Mouse (Mus musculus) forebrain, embryonic 15.5 days (tissue): ENCODE data around the gene Rdm1. TPM values are rescaled to one million over a fixed set of nuclear protein-coding genes. Genes with fewer than 3 reads are reported as not detected.
"Not testable (repeated sequence)": the region's sequence is repeated elsewhere in the genome, so short reads cannot be mapped to it uniquely, and the experiment has no call there.

Experiments
- ATAC-seq: fragments of 200-750 bp; cut with Nextera tagmentation; replicated peaks from 2 replicates; pipeline ENCODE4 v1.8.0; 2017; ENCODE audit warnings: mild to moderate bottlenecking, moderate TSS enrichment, moderate library complexity
- H3K27ac ChIP-seq: fragments of 300-500 bp; sonication (generic); replicated peaks from 2 replicates; pipeline ENCODE4 v1.5.1; 2015; ENCODE audit warnings: mild to moderate bottlenecking, inconsistent platforms
- H3K27me3 ChIP-seq: fragments of 300-500 bp; sonication (generic); 2 replicates; pipeline ENCODE4 v1.6.1; 2015; ENCODE audit warnings: inconsistent platforms
- H3K36me3 ChIP-seq: fragments of 300-500 bp; sonication (generic); 2 replicates; pipeline ENCODE4 v1.6.1; 2015; ENCODE audit warnings: mild to moderate bottlenecking, inconsistent platforms
- H3K4me1 ChIP-seq: fragments of 300-500 bp; sonication (generic); 2 replicates; pipeline ENCODE4 v1.6.1; 2015; ENCODE audit warnings: inconsistent platforms
- H3K4me2 ChIP-seq: fragments of 300-500 bp; sonication (generic); replicated peaks from 2 replicates; pipeline ENCODE4 v1.6.1; 2015; ENCODE audit warnings: mild to moderate bottlenecking, inconsistent platforms
- H3K4me3 ChIP-seq: fragments of 300-500 bp; sonication (generic); 2 replicates; pipeline ENCODE4 v1.5.1; 2015; ENCODE audit warnings: mild to moderate bottlenecking, inconsistent platforms
- H3K9ac ChIP-seq: fragments of 300-500 bp; sonication (generic); replicated peaks from 2 replicates; pipeline ENCODE4 v1.6.1; 2015; ENCODE audit warnings: mild to moderate bottlenecking, inconsistent platforms
- H3K9me3 ChIP-seq: fragments of 300-500 bp; sonication (generic); 2 replicates; pipeline ENCODE4 v1.6.1; 2016; ENCODE audit warnings: inconsistent platforms
- WGBS: fragments of 180-500 bp; shearing (Covaris S2); methylation state at CpG from one replicate; pipeline ENCODE4 v1.1.7; 2015; ENCODE audit warnings: mixed read lengths; 5-methylcytosine and 5-hydroxymethylcytosine counted together
- polyA plus RNA-seq: library from polyadenylated mRNA; unstranded; fragments of >200 nt; fragmentation: Nextera tagmentation; extraction: Ambion mirVana; gene quantifications from 2 replicates; pipeline ENCODE4 v1.2.1, GENCODE M21; 2015

Gene Rdm1
- polyA plus RNA-seq, 1 experiment from 2014 or later: 31.0 TPM

- H3K4me2 ChIP-seq: no peak overlapping the region
- no peak for ATAC-seq
- H3K9ac ChIP-seq: no peak overlapping the region
- no peak overlapping the region for H3K4me3 ChIP-seq
- no peaks in the 10 kb centered on the region for H3K9me3 ChIP-seq
- H3K27ac ChIP-seq: no peak overlapping the region
- H3K4me1 ChIP-seq: peaks cover 5% of the 10 kb centered on the region
- no peaks in the 10 kb centered on the region for H3K36me3 ChIP-seq
- H3K27me3 ChIP-seq: no peaks in the 10 kb centered on the region
- WGBS: 12% methylated on average over 3 of the region's 3 CpGs
These were observed 24.5 kb upstream of the Rdm1 start for GRCm38 (mm10) chr11:101602491-101602890.

DNA sequence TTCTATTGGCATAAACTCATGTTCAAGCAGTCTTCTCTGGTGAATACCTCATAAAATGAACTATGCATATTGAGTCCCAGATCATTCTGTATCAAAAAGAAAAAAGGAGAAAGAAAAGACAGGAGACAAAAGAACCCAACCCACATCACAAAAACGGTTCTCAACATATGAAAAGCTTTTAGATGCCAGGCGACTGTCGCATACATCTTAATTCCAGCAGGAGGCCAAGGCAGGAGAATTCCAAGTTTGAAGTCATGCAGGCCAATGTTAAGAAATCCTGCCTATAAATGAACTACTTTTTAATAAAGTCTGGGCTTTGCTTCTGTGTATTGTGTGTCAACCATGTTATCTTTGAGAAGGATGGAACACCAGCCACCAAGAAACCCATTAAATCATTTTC, 22.9 kb upstream of the Rdm1 start:
- H3K9ac ChIP-seq: peak overlapping the region; percentile 54

GRCm38 (mm10) chr11:101604531-101605453, 22.2 kb upstream of the Rdm1 start:
- Histone ChIP-seq H3K4me3 (peak overlapping the region; percentile 43), H3K4me2 (peak overlapping the region; percentile 56), H3K27ac (peak overlapping the region; percentile 80), H3K9ac (peak overlapping the region; percentile 54)
- not testable (repeated sequence) for H3K9me3 ChIP-seq, H3K27me3 ChIP-seq, H3K4me1 ChIP-seq, H3K36me3 ChIP-seq
- 2% methylated on average over 30 of the region's 30 CpGs for WGBS
- peak; percentile 93 for ATAC-seq

More for the DNA sequence above, 22.9 kb upstream of the Rdm1 start:
- Histone ChIP-seq H3K4me3 (peak overlapping the region; percentile 43), H3K27me3 (no peaks in the 10 kb centered on the region), H3K9me3 (no peaks in the 10 kb centered on the region), H3K36me3 (no peaks in the 10 kb centered on the region), H3K4me1 (peaks cover 5% of the 10 kb centered on the region), H3K27ac (peak overlapping the region; percentile 80), H3K4me2 (peak overlapping the region; percentile 56)
- 2% methylated on average over 3 of the region's 3 CpGs for WGBS
- no peak for ATAC-seq

DNA sequence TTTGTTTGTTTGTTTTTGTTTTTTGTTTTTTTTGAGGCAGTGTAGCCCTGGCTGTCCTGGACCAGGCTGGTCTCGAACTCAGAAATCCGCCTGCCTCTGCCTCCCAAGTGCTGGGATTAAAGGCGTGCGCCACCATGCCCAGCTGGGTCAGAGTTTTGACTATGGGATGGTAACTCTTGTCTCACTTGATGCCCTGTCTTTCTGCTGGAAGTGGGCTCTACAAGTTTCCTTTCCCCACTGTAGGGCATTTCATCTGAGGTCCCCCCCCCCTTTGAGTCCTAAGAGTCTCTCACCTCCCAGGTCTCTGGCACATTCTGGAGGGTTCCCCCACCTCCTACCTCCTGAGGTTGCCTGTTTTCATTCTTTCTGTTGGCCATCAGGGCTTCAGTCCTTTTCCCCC, 19.9 kb upstream of the Rdm1 start:
- WGBS: 91% methylated on average over 4 of the region's 4 CpGs
- not testable (repeated sequence) for H3K27ac ChIP-seq, H3K36me3 ChIP-seq, H3K4me1 ChIP-seq, H3K9me3 ChIP-seq, H3K9ac ChIP-seq, H3K27me3 ChIP-seq, H3K4me3 ChIP-seq, H3K4me2 ChIP-seq, ATAC-seq

DNA sequence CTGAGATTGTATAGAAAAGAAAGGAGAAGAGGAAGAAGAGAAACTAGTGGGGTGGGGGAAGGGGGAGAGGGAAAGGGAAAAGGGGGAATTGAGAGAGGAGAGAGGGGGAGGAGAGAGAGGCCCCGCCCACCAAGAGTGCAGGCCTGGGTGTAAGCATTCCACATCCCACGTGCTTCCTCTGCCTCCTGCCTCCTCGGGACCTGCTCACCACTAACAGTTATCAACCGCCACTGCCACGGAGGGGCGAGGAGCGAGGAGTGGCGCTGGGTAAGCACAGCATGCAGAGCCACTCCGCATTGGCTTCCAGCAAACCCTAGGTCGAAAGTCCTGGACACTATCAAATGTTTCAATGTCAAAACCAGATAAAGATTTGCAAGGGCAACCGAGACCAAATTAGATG, 16.6 kb upstream of the Rdm1 start:
- no peak overlapping the region for H3K9ac ChIP-seq
- ATAC-seq: no peak
- H3K27me3 ChIP-seq: no peaks in the 10 kb centered on the region
- H3K27ac ChIP-seq: no peak overlapping the region
- H3K36me3 ChIP-seq: no peaks in the 10 kb centered on the region
- WGBS: 44% methylated on average over 11 of the region's 11 CpGs
- H3K9me3 ChIP-seq: no peaks in the 10 kb centered on the region
- peaks cover 12% of the 10 kb centered on the region for H3K4me1 ChIP-seq
- no peak overlapping the region for H3K4me2 ChIP-seq
- H3K4me3 ChIP-seq: no peak overlapping the region

- H3K4me3 ChIP-seq: no peak overlapping the region
- H3K27ac ChIP-seq: no peak overlapping the region
- no peaks in the 10 kb centered on the region for H3K36me3 ChIP-seq
- no peaks in the 10 kb centered on the region for H3K27me3 ChIP-seq
- no peak for ATAC-seq
- H3K4me1 ChIP-seq: peaks cover 37% of the 10 kb centered on the region
- H3K4me2 ChIP-seq: no peak overlapping the region
- no peak overlapping the region for H3K9ac ChIP-seq
- 77% methylated on average over 6 of the region's 6 CpGs for WGBS
- no peaks in the 10 kb centered on the region for H3K9me3 ChIP-seq
These were observed 13.4 kb upstream of the Rdm1 start for GRCm38 (mm10) chr11:101613596-101613995.

DNA sequence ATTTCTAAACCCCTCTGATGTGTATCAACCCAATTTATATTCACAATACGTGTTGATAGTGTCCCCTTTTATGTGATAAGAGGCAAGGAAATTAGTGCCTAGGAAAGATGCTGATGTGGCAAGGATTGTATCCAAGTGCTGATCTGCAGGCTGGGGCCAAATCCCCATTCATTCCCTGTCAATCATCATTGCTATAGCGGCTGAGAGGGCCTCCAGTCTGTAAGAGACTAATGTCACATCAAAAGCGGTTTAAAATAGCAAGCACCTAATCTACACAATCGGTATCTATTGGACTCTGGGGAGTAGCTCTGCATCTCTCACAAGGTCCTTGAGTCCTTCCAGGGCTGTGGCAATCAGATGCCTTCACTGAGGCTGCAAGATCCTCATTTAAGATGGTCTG, 12.9 kb upstream of the Rdm1 start:
- Histone ChIP-seq H3K9ac (no peak overlapping the region), H3K9me3 (no peaks in the 10 kb centered on the region), H3K36me3 (no peaks in the 10 kb centered on the region), H3K4me3 (no peak overlapping the region), H3K27me3 (no peaks in the 10 kb centered on the region), H3K4me1 (peaks cover 38% of the 10 kb centered on the region), H3K27ac (0 out of 2 replicates have a peak overlapping the region, but pooled peaks have one; percentile 30), H3K4me2 (no peak overlapping the region)
- WGBS: 21% methylated on average over 4 of the region's 4 CpGs
- no peak for ATAC-seq

DNA sequence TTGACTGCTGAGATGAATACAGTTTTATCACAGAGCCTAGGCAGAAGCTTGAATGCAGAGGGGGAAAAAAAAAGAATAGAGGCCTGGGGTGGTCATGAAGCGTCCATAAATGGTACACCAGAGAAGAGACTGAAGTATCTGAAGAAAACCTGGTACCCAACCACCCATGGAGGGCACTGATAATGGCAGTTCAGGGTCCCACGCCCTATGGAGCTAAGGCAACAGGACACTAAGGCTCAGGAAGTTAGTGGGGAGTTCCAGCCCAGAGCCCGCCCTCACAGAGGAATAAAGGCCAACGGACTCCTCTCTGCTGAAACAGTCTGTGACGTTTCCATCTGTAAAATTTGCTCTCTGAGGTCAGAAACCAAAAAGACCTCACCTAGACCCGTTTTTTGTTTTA, 11.6 kb upstream of the Rdm1 start:
- Histone ChIP-seq H3K4me3 (no peak overlapping the region), H3K9ac (no peak overlapping the region), H3K9me3 (no peaks in the 10 kb centered on the region), H3K27ac (no peak overlapping the region), H3K36me3 (no peaks in the 10 kb centered on the region), H3K27me3 (no peaks in the 10 kb centered on the region), H3K4me2 (no peak overlapping the region), H3K4me1 (peaks cover 38% of the 10 kb centered on the region)
- WGBS: 84% methylated on average over 6 of the region's 6 CpGs
- ATAC-seq: no peak

DNA sequence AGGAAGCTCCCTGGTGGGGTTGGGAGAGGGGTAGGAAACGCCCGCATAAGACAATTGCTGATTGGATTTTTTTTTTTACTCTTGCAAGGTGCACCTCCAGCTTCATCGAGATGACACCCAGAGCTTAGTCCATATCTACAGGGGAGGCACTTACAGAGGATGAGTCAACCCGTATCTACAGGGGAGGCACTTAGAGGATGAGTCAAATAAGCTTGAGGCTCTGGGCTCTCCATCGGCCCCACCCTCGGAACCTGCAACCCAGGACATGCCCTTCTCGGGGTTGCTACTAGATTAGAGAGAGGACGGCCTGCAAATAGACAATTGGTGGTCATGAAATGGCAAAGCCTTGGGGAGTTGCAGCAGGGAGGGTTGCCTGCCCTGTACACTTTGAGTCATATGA, 10.9 kb upstream of the Rdm1 start:
- H3K27ac ChIP-seq: peak overlapping the region; percentile 77; the same call in 1 of the 2 replicates
- no peak overlapping the region for H3K9ac ChIP-seq

DNA sequence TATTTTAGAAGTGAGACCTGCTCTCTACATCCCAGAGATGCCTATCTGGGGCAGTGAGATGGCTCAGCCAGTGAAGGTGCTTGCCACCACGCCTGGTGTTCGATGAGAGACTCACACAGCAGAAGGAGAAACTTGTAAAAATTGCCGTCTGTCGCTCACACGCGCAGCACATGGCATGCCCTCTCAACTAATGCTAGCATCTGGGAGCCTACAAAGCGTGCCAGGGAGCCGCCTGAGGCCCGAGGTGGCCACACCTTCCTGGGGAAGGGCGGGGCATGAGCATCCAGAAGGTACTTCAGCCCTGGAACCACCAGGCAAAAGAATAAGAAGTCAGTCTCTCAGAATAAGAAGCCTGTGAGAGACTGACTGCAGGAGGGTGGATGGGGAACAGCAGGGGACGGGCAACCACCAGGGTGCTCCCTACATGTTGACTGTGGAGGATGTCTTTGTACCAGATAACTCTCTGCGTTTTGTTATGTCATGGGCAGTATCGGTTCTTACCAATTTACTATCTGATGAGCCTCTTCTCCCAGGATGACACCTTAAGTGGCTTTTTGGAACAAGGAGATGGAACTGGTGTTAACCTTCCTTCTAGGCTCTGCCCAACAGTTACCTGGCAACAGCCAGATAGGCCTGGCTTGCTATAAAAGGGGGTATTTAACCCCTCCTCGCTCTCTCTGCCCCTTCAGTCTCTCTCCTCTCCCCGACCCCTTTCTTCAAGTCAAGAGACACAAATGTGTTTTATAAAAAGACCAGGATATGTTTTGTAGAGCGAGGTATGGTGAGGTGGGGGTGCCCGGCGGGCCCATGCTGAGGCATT, 9.8 kb upstream of the Rdm1 start:
- H3K27ac ChIP-seq: peak overlapping the region; percentile 77
- 13% methylated on average over 18 of the region's 18 CpGs for WGBS
- H3K27me3 ChIP-seq: no peaks in the 10 kb centered on the region
- H3K4me3 ChIP-seq: no peak overlapping the region
- H3K9me3 ChIP-seq: no peaks in the 10 kb centered on the region
- no peak overlapping the region for H3K9ac ChIP-seq
- peak overlapping the region; percentile 34 for H3K4me2 ChIP-seq
- peaks cover 38% of the 10 kb centered on the region for H3K4me1 ChIP-seq
- H3K36me3 ChIP-seq: no peaks in the 10 kb centered on the region
- peak; percentile 64 for ATAC-seq

More for the DNA sequence above, 10.9 kb upstream of the Rdm1 start:
- no peak overlapping the region for H3K4me3 ChIP-seq
- peaks cover 38% of the 10 kb centered on the region for H3K4me1 ChIP-seq
- H3K36me3 ChIP-seq: no peaks in the 10 kb centered on the region
- H3K27me3 ChIP-seq: no peaks in the 10 kb centered on the region
- H3K4me2 ChIP-seq: no peak overlapping the region
- H3K9me3 ChIP-seq: no peaks in the 10 kb centered on the region
- ATAC-seq: no peak
- 93% methylated on average over 8 of the region's 8 CpGs for whole genome bisulfite sequencing

DNA sequence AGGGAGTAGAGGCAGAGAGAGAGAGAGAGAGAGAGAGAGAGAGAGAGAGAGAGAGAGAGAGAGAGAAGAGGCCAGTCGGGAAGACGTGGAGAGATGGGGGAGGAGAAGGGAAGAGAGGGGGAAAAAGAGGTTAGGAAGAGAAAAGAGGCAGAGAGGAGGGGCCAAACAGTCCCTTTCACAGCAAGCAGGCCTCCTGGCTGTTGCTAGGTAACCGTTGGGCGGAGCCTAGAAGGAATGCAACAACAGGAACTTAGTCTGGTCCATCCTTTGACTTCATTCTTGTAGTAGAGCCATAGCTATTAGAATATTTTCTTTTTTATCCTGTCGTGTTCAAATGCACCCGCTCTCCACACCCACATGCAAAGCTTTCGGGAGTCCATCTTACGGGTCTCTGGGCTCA, 9.1 kb upstream of the Rdm1 start:
- WGBS: 2% methylated on average over 7 of the region's 8 CpGs
- Histone ChIP-seq H3K36me3 (no peaks in the 10 kb centered on the region), H3K4me3 (peak overlapping the region; percentile 7; the same call in 1 of the 2 replicates), H3K4me1 (peaks cover 38% of the 10 kb centered on the region), H3K27me3 (no peaks in the 10 kb centered on the region), H3K9me3 (no peaks in the 10 kb centered on the region), H3K27ac (peak overlapping the region; percentile 77), H3K4me2 (peak overlapping the region; percentile 34), H3K9ac (no peak overlapping the region)
- peak; percentile 74 for ATAC-seq

DNA sequence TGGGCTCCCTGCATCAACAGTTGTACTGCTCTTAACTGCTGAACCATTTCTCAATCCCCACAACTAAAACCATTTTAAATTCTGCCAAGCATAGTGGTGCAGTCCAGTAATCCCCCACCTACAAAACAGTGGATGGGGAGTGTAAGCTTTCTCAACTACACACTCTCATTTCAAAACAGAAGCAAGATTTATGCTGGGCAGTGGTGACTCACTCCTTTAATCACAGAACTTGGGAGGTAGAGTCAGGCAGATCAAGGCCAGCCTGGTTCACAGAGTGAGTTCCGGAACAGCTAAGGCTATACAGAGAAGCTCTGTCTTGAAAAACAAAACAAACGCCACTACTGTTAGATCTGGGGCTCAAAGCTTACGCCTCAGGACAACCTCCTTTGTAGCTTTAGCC, 8.4 kb upstream of the Rdm1 start:
- Histone ChIP-seq H3K27ac (peak overlapping the region; percentile 77; the same call in 1 of the 2 replicates), H3K9ac (no peak overlapping the region), H3K4me2 (no peak overlapping the region), H3K27me3 (no peaks in the 10 kb centered on the region), H3K4me1 (peaks cover 35% of the 10 kb centered on the region), H3K9me3 (no peaks in the 10 kb centered on the region), H3K36me3 (no peaks in the 10 kb centered on the region), H3K4me3 (no peak overlapping the region)
- WGBS: 68% methylated on average over 3 of the region's 3 CpGs
- ATAC-seq: no peak
